Mouse (Mus musculus) T-helper 17 cell (primary cell): ENCODE measurements at regions not wholly inside any gene's neighbourhood (a gene's known extent, or its start where the extent isn't known, plus 50 kb on each side); places are given as distances from the start of the nearest gene placed in this dataset.

Source experiments
- in situ Hi-C, 2 experiments: fragments of 300-600 bp; cut with MboI, MseI; formaldehyde crosslinking; loops; 1 replicate in 1 of 2; 2 replicates in 1 of 2; pipeline ENCODE4 v1.15.1; 2025; ENCODE audit warnings: high pct_unique_total_duplicates in 2 of 2

- in situ Hi-C loops: no loop called here
These were observed 574.6 kb downstream of the Stpg2 start for GRCm38 (mm10) chr3:139780054-139780453.

- in situ Hi-C loops: no loop called here
These were observed 577.9 kb downstream of the Stpg2 start for GRCm38 (mm10) chr3:139783406-139783805.

- in situ Hi-C loops: no loop called here
These were observed 581.0 kb downstream of the Stpg2 start for GRCm38 (mm10) chr3:139786510-139786909.

GRCm38 (mm10) chr3:139788854-139789253, 583.4 kb downstream of the Stpg2 start:
- in situ Hi-C loops: no loop called here

- in situ Hi-C loops: no loop called here
These were observed 591.2 kb downstream of the Stpg2 start for GRCm38 (mm10) chr3:139796685-139797084.

GRCm38 (mm10) chr3:139799059-139799458, 593.6 kb downstream of the Stpg2 start:
- in situ Hi-C loops: no loop called here

DNA sequence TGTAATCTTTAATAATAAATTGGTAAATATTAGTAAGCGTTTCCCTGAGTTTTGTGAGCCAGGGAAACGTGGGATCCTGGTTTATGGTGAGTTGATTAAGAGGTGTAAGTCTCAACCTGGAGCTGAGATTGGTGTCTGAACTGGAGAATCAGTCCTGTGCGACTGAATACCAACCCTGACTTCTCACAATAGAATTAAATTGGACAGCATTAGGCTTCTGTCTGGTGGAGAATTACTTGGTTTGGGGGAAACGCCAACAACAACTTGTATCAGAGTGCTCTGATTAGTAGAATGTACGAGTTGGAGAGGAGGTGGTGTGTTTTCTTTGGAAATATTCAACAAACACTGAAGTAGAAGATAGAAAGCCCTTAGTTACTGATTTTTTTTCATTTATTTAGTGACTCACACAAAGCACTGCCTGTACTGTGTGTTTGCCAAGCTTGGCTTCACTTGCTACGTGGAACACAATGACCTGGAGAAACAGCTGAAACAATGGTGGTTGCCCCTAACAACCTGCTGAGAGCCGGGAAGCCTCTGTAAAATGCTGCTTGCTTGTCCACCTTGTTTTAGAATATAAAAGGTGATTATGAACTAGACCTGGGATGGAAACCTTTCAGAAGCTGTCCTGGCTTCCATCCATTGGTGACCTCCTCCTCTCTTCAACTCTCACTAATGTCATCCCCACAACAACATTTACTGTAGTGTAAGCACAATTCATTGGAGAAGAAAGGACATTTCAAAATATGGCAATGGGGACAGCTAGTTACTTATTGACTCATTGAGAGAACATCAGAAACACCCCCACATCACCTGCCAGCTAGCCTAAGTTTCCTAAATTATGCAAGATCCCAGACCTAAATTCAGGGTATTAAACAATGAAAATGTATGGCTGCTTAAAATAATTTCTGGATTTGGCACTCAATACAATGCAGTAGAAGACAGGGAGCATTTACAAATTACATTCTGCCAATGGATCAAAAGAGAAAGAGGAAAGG, 597.5 kb downstream of the Stpg2 start:
- in situ Hi-C loops: no loop called here

- in situ Hi-C loops: no loop called here
These were observed 622.5 kb downstream of the Stpg2 start for GRCm38 (mm10) chr3:139828014-139828413.

DNA sequence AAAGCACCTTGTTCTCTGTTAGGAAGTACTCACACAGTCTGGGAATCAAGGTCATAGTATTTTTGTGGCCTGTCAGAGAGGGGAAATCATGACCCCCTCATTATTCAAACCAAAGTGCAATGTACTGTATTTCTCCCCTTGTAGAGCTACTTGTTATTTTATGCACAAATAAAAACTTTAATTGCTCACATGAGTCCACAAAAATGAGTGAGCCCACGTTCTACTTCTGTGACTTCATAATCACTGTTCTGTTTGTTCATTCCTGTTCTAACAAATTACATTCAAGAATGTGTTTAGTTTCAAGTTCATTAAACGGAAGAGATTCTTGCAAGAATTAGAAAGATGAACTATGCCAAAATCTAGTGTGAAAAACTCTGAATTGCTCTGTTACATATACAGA, 623.1 kb downstream of the Stpg2 start:
- in situ Hi-C loops: no loop called here

DNA sequence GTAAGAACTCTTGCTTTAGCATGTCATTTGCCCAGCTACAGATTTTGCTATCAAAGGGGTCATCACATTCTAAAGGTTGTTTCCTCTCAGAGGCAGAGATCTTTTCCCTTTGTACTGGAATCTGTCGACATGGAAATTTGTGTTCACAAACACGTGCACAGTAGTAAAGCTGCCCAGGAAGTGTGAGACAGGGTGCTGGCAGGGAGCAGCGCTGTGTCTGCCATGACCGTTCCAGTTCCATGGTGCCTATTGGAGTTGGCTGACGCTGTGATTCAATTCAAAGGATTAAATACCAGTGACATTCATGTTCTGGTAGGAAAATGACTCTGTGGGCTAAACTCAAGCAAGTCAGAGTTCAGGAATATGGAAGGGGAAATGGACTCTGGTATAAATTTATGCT, 627.1 kb downstream of the Stpg2 start:
- in situ Hi-C loops: no loop called here

DNA sequence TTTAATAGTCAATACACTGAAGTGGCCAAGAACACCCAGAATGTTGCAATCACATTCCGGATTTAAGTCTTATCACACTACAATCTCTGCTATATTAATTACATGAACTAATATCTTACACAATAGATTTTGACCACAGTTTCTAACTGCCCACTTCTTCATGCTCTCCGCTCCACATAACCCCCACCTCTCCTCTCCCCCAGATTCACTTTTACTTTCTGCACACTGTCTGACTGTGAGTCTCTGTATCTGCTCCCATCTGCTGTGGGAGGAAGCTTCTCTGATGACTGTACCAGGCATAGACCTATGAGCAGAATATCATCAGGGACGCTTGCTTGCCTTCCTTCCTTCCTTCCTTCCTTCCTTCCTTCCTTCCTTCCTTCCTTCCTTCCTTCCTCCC, 636.5 kb downstream of the Stpg2 start:
- in situ Hi-C loops: no loop called here

GRCm38 (mm10) chr3:139842988-139843605, 637.6 kb downstream of the Stpg2 start:
- in situ Hi-C loops: no loop called here

DNA sequence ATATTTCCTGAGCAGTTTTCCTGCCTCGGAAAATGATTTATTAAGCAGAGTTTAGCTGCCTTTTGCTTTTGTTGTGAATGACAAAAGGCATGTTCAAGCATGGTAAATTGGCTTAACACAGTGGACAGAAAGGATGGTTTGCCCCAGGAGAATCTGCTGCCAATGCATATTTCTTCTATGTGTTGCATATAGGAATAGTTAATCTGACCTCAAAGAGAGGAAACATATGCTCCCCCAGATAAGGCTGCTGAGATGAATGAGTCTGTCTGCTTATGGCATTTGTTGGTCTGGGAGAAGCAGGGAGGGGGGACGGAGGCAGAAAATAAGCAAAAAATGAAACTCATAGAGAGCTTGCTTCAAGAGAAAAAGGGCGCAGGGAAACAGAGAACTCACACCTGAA, 638.9 kb downstream of the Stpg2 start:
- in situ Hi-C loops: no loop called here

DNA sequence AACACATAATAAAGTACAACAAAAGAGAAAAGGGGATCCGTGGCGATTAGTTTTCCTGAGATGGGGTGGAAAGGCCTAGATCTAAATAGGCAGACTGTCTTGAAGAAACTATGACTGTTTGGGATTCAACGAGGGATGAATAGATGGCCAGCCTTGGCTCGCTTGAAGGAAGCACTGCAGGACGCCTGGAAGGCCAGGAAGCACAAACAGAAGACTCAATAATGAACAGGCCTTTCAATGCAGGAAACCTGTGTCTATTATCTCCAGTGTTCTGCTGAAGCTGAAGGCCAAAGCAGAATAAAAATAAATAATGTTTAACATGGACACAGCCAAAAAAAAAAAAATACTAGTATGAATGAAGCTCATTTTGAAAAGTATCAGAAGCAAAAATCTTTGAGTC, 642.3 kb downstream of the Stpg2 start:
- in situ Hi-C loops: no loop called here

DNA sequence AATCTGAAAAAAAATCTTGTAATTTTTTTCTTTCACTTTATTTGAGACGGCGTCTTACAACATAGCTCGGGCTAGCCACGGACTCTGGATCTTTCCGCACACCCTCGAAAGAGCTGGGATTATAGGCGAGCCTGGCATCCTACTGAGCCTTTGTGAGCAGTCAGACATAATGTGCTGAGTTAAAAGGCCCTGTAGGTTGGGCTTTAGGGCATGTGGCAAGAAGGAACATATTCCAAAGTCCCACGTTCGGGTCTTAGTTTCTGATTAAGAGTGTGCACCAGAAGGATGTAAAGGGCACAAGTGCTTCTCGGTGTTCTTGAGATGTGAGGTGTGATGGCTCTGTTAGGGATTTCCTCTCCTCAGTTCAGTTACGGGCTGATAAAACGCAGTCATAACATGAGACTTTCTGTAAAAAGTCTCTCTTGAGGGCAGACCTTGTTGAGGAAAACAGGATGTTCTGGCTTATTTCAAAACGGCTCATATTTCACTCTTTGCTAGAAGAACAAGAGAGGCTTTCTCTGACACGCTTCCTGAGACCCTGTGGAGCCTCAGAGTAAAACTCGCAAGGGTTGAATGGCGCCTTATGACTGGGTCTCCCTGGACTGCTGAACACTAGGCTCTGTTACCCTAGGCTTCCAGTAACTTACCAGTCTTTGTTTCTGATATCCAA, 654.6 kb downstream of the Stpg2 start:
- in situ Hi-C loops: no loop called here

DNA sequence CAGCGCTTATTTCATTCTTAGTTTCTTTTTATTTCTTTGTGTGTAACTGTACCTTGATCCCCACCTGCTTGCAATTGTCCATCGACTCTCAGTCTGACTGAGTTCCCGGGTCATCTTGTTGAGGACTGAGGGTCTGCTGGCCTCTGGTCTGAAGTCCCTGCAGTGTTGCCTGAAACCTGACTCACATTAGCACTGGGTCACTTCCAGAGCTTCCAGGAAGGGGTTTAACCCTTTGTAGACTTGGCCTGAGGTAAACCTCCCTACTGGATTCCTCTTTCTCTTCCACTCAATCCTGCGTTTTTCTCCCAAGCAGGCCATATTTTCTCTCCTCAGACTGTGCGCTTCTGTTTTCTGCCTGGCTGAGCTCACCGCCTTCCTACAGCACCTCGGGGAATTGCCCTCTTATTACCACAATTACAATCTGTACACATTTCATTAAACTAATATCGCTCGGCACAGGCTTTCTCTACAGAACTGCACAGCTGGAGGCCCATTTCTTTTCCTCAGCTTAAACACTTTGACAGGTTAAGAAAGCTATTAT, 655.4 kb downstream of the Stpg2 start:
- in situ Hi-C loops: no loop called here

- in situ Hi-C loops: no loop called here
These were observed 660.8 kb downstream of the Stpg2 start for GRCm38 (mm10) chr3:139866329-139866728.

DNA sequence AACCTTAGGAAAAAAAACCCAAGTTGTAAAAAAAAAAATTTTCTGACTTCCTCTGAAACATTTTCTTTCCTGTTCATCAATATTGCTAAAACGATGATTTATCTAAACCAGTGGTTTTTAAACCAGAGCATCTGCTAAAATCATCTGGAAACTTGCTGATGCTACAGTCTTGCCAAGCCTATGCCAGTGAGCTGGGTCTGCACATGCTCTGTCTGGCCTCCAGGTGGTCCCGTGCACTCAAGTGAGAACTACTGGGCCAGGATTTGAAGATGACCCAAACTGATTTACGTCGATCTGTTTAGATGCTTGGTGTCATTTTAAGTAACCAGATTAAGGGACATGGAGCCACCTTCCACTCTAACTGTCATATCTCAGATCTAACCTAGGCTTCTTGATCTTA, 661.5 kb downstream of the Stpg2 start:
- in situ Hi-C loops: no loop called here

- in situ Hi-C loops: no loop called here
These were observed 662.0 kb downstream of the Stpg2 start for GRCm38 (mm10) chr3:139867499-139867898.

GRCm38 (mm10) chr3:139869779-139870178, 664.3 kb downstream of the Stpg2 start:
- in situ Hi-C loops: loop anchor here in 1 of 2 experiments (10.0 kb wide), 1 partner anchor 445 kb away; no protein-coding TSS in a partner anchor

DNA sequence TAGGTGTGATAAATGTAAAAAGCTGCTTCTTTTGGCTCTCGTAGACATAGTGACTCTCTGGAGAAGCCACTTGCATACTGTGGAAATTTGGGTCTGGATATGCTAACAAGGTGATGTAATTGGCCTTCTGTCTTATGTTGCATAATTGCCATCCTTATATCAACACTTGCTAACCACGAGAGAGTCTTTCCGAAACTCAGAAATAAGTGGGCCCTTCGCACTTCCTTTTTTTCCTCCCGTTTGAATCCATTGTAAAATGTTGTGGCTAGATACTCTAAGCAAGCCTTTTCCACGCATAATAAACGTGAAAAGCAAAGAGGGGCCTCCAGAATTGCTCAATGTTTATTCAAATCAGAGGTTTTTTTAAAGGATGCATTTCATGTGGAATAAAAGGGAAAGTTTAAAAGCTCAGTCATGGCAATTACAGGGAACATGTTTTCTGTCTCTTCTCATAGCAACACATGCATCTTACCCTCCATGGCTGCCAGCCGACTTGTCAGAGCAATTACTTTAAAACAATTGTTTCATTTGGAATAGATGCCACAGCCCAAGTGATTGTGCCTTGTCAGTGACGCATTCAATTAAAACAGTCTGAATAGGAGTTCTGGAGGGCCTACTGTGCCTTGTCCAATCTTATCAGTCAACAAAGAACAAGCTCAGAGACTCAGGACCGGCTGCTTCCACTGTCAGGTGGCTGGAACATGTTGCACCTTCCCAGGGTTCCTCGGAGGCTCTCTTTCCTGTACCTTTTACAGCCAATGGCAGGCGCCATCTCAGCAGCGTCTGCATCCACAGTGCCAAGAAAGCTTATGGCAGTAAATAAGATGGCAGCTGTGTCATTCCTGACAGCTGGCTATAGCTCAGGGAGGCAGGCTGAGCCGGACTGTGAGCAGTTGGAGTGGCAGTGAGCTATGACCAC, 680.7 kb downstream of the Stpg2 start:
- in situ Hi-C loops: no loop called here
